Mouse (Mus musculus) liver, embryonic 11.5 days (tissue): ENCODE results near the gene Gnaz. TPM values are rescaled to one million over a fixed set of nuclear protein-coding genes. Genes with fewer than 3 reads are reported as not detected.

ENCODE experiments used
- ATAC-seq: fragments of 200-750 bp; cut with Nextera tagmentation; replicated peaks from 2 replicates; pipeline ENCODE4 v1.8.0; 2017; ENCODE audit warnings: moderate number of reproducible peaks, mild to moderate bottlenecking, moderate TSS enrichment, moderate library complexity; ENCODE audit not compliant: low FRiP score
- DNase-seq: peaks from one replicate; pipeline ENCODE4 v3.0.0-alpha.2; 2017; ENCODE audit warnings: low spot score
- H3K27ac ChIP-seq: fragments of 300-500 bp; sonication (generic); 2 replicates; pipeline ENCODE4 v1.5.1; 2014; ENCODE audit warnings: mild to moderate bottlenecking, low read depth, low read length, control low read depth
- H3K27me3 ChIP-seq: fragments of 300-500 bp; sonication (generic); replicated peaks from 2 replicates; pipeline ENCODE4 v1.6.1; 2014; ENCODE audit warnings: low read length, mixed read lengths; ENCODE audit not compliant: control insufficient read depth, insufficient read depth
- H3K36me3 ChIP-seq: fragments of 300-500 bp; sonication (generic); 2 replicates; pipeline ENCODE4 v1.6.1; 2014; ENCODE audit warnings: mild to moderate bottlenecking, low read length, moderate library complexity, mixed read lengths; ENCODE audit not compliant: control insufficient read depth, insufficient read depth
- H3K4me1 ChIP-seq: fragments of 300-500 bp; sonication (generic); replicated peaks from 2 replicates; pipeline ENCODE4 v1.6.1; 2014; ENCODE audit warnings: low read length, mixed read lengths; ENCODE audit not compliant: control insufficient read depth, insufficient read depth
- H3K4me2 ChIP-seq: fragments of 300-500 bp; sonication (generic); 2 replicates; pipeline ENCODE4 v1.6.1; 2014; ENCODE audit warnings: mild to moderate bottlenecking, control low read depth, moderate library complexity
- H3K4me3 ChIP-seq: fragments of 300-500 bp; sonication (generic); 2 replicates; pipeline ENCODE4 v1.5.1; 2014; ENCODE audit warnings: low read depth, low read length, control low read depth
- H3K9ac ChIP-seq: fragments of 300-500 bp; sonication (generic); 2 replicates; pipeline ENCODE4 v1.6.1; 2014; ENCODE audit warnings: low read depth, low read length, control low read depth
- H3K9me3 ChIP-seq: fragments of 300-500 bp; sonication (generic); 2 replicates; pipeline ENCODE4 v1.6.1; 2016; ENCODE audit warnings: low read length, inconsistent platforms, mixed read lengths; ENCODE audit not compliant: control insufficient read depth
- WGBS: fragments of 180-500 bp; shearing (Covaris S2); extraction: QIAGEN DNeasy Blood & Tissue Kit; methylation state at CpG from one replicate; pipeline ENCODE4 v1.1.7; 2014; 5-methylcytosine and 5-hydroxymethylcytosine counted together
- polyA plus RNA-seq: library from polyadenylated mRNA; unstranded; fragments of >200 nt; fragmentation: Nextera tagmentation; extraction: Ambion mirVana; gene quantifications from 2 replicates; pipeline ENCODE4 v1.2.1, GENCODE M21; 2014

The Gnaz gene
- polyA plus RNA-seq, 1 experiment from 2014 or later: 13.6 TPM

GRCm38 (mm10) chr10:74930541-74930940 lies 36.4 kb upstream of the Gnaz start:
- no peak overlapping the region for H3K4me2 ChIP-seq
- 70% methylated on average over 3 of the region's 3 CpGs for WGBS
- ATAC-seq (no peak), DNase-seq (no peak)
- no peak overlapping the region for H3K27ac ChIP-seq
- H3K4me1 ChIP-seq: peaks cover under 1% of the 10 kb centered on the region
- H3K4me3 ChIP-seq: no peak overlapping the region
- no peak overlapping the region for H3K9ac ChIP-seq
- H3K36me3 ChIP-seq: no peaks in the 10 kb centered on the region
- no peaks in the 10 kb centered on the region for H3K9me3 ChIP-seq
- H3K27me3 ChIP-seq: no peaks in the 10 kb centered on the region

- no peak for DNase-seq
- H3K36me3 ChIP-seq: no peaks in the 10 kb centered on the region
- H3K9me3 ChIP-seq: no peaks in the 10 kb centered on the region
- 71% methylated on average over 6 of the region's 6 CpGs for WGBS
- ATAC-seq: no peak
- H3K4me1 ChIP-seq: no peaks in the 10 kb centered on the region
- no peak overlapping the region for H3K4me2 ChIP-seq
- H3K9ac ChIP-seq: no peak overlapping the region
- H3K4me3 ChIP-seq: no peak overlapping the region
- H3K27me3 ChIP-seq: no peaks in the 10 kb centered on the region
- no peak overlapping the region for H3K27ac ChIP-seq
Measured at GRCm38 (mm10) chr10:74931631-74932030, 35.3 kb upstream of the Gnaz start.

GRCm38 (mm10) chr10:74932487-74932886 lies 34.5 kb upstream of the Gnaz start:
- Histone ChIP-seq H3K27me3 (no peaks in the 10 kb centered on the region), H3K27ac (no peak overlapping the region), H3K9ac (no peak overlapping the region), H3K4me1 (no peaks in the 10 kb centered on the region), H3K4me2 (no peak overlapping the region), H3K36me3 (no peaks in the 10 kb centered on the region), H3K4me3 (no peak overlapping the region), H3K9me3 (no peaks in the 10 kb centered on the region)
- ATAC-seq: no peak
- 75% methylated on average over 6 of the region's 6 CpGs for WGBS
- DNase-seq: peak; percentile 29

- H3K9me3 ChIP-seq: no peaks in the 10 kb centered on the region
- no peak overlapping the region for H3K4me3 ChIP-seq
- H3K4me1 ChIP-seq: no peaks in the 10 kb centered on the region
- WGBS: 85% methylated on average over 19 of the region's 19 CpGs
- no peak overlapping the region for H3K9ac ChIP-seq
- no peak overlapping the region for H3K4me2 ChIP-seq
- no peaks in the 10 kb centered on the region for H3K27me3 ChIP-seq
- no peak for DNase-seq
- no peak overlapping the region for H3K27ac ChIP-seq
- no peak for ATAC-seq
- no peaks in the 10 kb centered on the region for H3K36me3 ChIP-seq
Measured at GRCm38 (mm10) chr10:74933548-74934190, 33.3 kb upstream of the Gnaz start.

- Histone ChIP-seq H3K27ac (no peak overlapping the region), H3K4me1 (no peaks in the 10 kb centered on the region), H3K4me2 (no peak overlapping the region), H3K9ac (no peak overlapping the region), H3K9me3 (no peaks in the 10 kb centered on the region), H3K36me3 (no peaks in the 10 kb centered on the region), H3K4me3 (no peak overlapping the region), H3K27me3 (no peaks in the 10 kb centered on the region)
- ATAC-seq: no peak
- WGBS: 76% methylated on average over 12 of the region's 12 CpGs
- DNase-seq: peak; percentile 27
Measured at GRCm38 (mm10) chr10:74934521-74934920, 32.5 kb upstream of the Gnaz start.

- no peak overlapping the region for H3K9ac ChIP-seq
- peak; percentile 30 for DNase-seq
- no peaks in the 10 kb centered on the region for H3K9me3 ChIP-seq
- H3K36me3 ChIP-seq: no peaks in the 10 kb centered on the region
- no peak overlapping the region for H3K27ac ChIP-seq
- H3K4me2 ChIP-seq: no peak overlapping the region
- no peaks in the 10 kb centered on the region for H3K27me3 ChIP-seq
- no peak for ATAC-seq
- 27% methylated on average over 6 of the region's 6 CpGs for WGBS
- H3K4me1 ChIP-seq: no peaks in the 10 kb centered on the region
- H3K4me3 ChIP-seq: no peak overlapping the region
Measured at GRCm38 (mm10) chr10:74935016-74935415, 32.0 kb upstream of the Gnaz start.

- H3K27ac ChIP-seq: no peak overlapping the region
- H3K9me3 ChIP-seq: no peaks in the 10 kb centered on the region
- H3K9ac ChIP-seq: no peak overlapping the region
- H3K36me3 ChIP-seq: no peaks in the 10 kb centered on the region
- ATAC-seq (peak; percentile 47; the same call in 1 of the 2 replicates), DNase-seq (no peak)
- no peaks in the 10 kb centered on the region for H3K4me1 ChIP-seq
- H3K27me3 ChIP-seq: no peaks in the 10 kb centered on the region
- H3K4me2 ChIP-seq: no peak overlapping the region
- no peak overlapping the region for H3K4me3 ChIP-seq
- 74% methylated on average over 10 of the region's 10 CpGs for WGBS
Measured at GRCm38 (mm10) chr10:74937003-74937790, 29.8 kb upstream of the Gnaz start.

GRCm38 (mm10) chr10:74938410-74938809 lies 28.6 kb upstream of the Gnaz start:
- Histone ChIP-seq H3K36me3 (no peaks in the 10 kb centered on the region), H3K9ac (no peak overlapping the region), H3K27me3 (no peaks in the 10 kb centered on the region), H3K4me3 (no peak overlapping the region), H3K9me3 (no peaks in the 10 kb centered on the region), H3K27ac (no peak overlapping the region), H3K4me1 (no peaks in the 10 kb centered on the region), H3K4me2 (no peak overlapping the region)
- DNase-seq: no peak
- WGBS: 62% methylated on average over 5 of the region's 5 CpGs
- no peak for ATAC-seq

GRCm38 (mm10) chr10:74939300-74939699 lies 27.7 kb upstream of the Gnaz start:
- no peaks in the 10 kb centered on the region for H3K4me1 ChIP-seq
- H3K4me3 ChIP-seq: no peak overlapping the region
- H3K9ac ChIP-seq: no peak overlapping the region
- H3K36me3 ChIP-seq: no peaks in the 10 kb centered on the region
- ATAC-seq (no peak), DNase-seq (no peak)
- H3K4me2 ChIP-seq: no peak overlapping the region
- H3K27ac ChIP-seq: no peak overlapping the region
- H3K9me3 ChIP-seq: no peaks in the 10 kb centered on the region
- H3K27me3 ChIP-seq: no peaks in the 10 kb centered on the region
- 61% methylated on average over 3 of the region's 3 CpGs for WGBS
